Mouse (Mus musculus): Measurements from ENCODE around the gene Ccdc51.

- TF ChIP-seq CTCF (IDR thresholded peaks at IDR 0.05; ENCODE audit: low read depth, low read length): no peak
- TF ChIP-seq EP300 (IDR thresholded peaks at IDR 0.05; ENCODE audit: insufficient read depth, low read depth, low read length): no peak
These were observed 1.8 kb upstream of the Ccdc51 start for GRCm38 (mm10) chr9:109080516-109080915.

Measured in ES-Bruce4 (cell line).